Mouse (Mus musculus): ENCODE data around the gene Ppm1h.

GRCm38 (mm10) chr10:122807127-122808105, 128.9 kb downstream of the Ppm1h start:
- no peak for TF ChIP-seq POLR2A (IDR thresholded peaks at IDR 0.05; ENCODE audit: borderline replicate concordance, control insufficient read depth, low read depth, low read length)
- TF ChIP-seq CTCF (IDR thresholded peaks at IDR 0.05; ENCODE audit: control insufficient read depth, insufficient read depth, low read length): peak; percentile 31; the same call in 1 of the 2 replicates

All from bone marrow, adult 2 months (tissue).